8 mouse cellular contexts compared by ENCODE assay signal in genomic region chr11:58238840-58239791, GRCm38 (mm10). TPM values are rescaled to one million over a fixed set of nuclear protein-coding genes. Genes with fewer than 3 reads are reported as not detected.
A peak's percentile ranks its signal among the peaks of the same experiment; 100 is the strongest.
DNase-seq lines count a peak whose midpoint lies in the region; ATAC-seq and TF ChIP-seq lines count a peak whose summit lies in the region.

No protein-coding gene starts in this region.

- peak; percentile 65 for DNase-seq in urinary bladder, postnatal 14 days (ENCODE audit: low spot score)
- no peak for DNase-seq in urinary bladder, postnatal 10 days (ENCODE audit: low spot score)
- peak; percentile 49 for DNase-seq in heart, postnatal 4 days
- DNase-seq in limb, embryonic 10.5 days (ENCODE audit: low spot score) = peak; percentile 75
- DNase-seq in mesoderm, embryonic 11.5 days (ENCODE audit: low read depth, low spot score) = peak; percentile 69
- no peak for DNase-seq in cerebellum, adult 8-10 months

- 0 out of 2 replicates have a peak overlapping the region, but pooled peaks have one; percentile 32 for H3K27ac ChIP-seq in limb, embryonic 10.5 days
- H3K27ac ChIP-seq in testis, adult 2 months (ENCODE audit: control insufficient read depth, insufficient read depth, low read depth, low read length) = no peak overlapping the region

- H3K4me3 ChIP-seq in limb, embryonic 10.5 days = peak overlapping the region; percentile 53
- H3K4me3 ChIP-seq in testis, adult 2 months (ENCODE audit: control insufficient read depth, low read depth, low read length) = peak overlapping the region; percentile 77

- peaks cover 10% of the 10 kb centered on the region; the same call in 1 of the 2 replicates for H3K27me3 ChIP-seq in limb, embryonic 10.5 days (ENCODE audit: low read depth, poor library complexity, severe bottlenecking)
- H3K27me3 ChIP-seq in testis, adult 2 months (ENCODE audit: control insufficient read depth, insufficient read depth, low read length) = no peaks in the 10 kb centered on the region

- TF ChIP-seq POLR2A in testis, adult 2 months (IDR thresholded peaks at IDR 0.05; ENCODE audit: control insufficient read depth, low read depth, low read length) = no peak

- H3K4me1 ChIP-seq in limb, embryonic 10.5 days = peaks cover 9% of the 10 kb centered on the region
- H3K4me1 ChIP-seq in testis, adult 2 months (ENCODE audit: control insufficient read depth, insufficient read depth, low read length) = peaks cover 8% of the 10 kb centered on the region

- ATAC-seq in erythroblast, adult 5-6 weeks (replicated peaks; ENCODE audit: low FRiP score, poor library complexity, severe bottlenecking) = peak; percentile 58

- H3K36me3 ChIP-seq in limb, embryonic 10.5 days = no peaks in the 10 kb centered on the region
- H3K36me3 ChIP-seq in testis, adult 2 months (ENCODE audit: control insufficient read depth, insufficient read depth, low read length) = no peaks in the 10 kb centered on the region

- WGBS in limb, embryonic 10.5 days = 2% methylated on average over 37 of the region's 37 CpGs

- TF ChIP-seq CTCF in testis, adult 2 months (IDR thresholded peaks at IDR 0.05; ENCODE audit: control insufficient read depth, insufficient read depth, insufficient replicate concordance, low read depth, low read length) = peak; percentile 29; the same call in 1 of the 2 replicates

- no peaks in the 10 kb centered on the region for H3K9me3 ChIP-seq in limb, embryonic 10.5 days (replicated peaks)

RNA-seq across cellular contexts. Expression of gene 4930438A08Rik, which starts 35.5 kb away (rescaled TPM):
- total RNA-seq in erythroblast, adult 5-6 weeks (2015; ENCODE audit: low replicate concordance) = 18.4 and 20.9 TPM in 2 replicates
- 11.7 and 16.9 TPM in 2 replicates for total RNA-seq in erythroblast, adult 5-6 weeks (2017; ENCODE audit: low replicate concordance)
- not detected for total RNA-seq in heart, postnatal 4 days (2021)
- not detected in 2 replicates for polyA plus RNA-seq in limb, embryonic 10.5 days (2016; fragmentation: Nextera tagmentation; extraction: Ambion mirVana)
- 0.13 and 0.75 TPM in 2 replicates for polyA plus RNA-seq in testis, adult 2 months (2012; rRNA removed)

RNA-seq across cellular contexts. Expression of gene Irgm2, which starts 39.7 kb away (rescaled TPM):
- 17.7 and 21.3 TPM in 2 replicates for total RNA-seq in erythroblast, adult 5-6 weeks (2015; ENCODE audit: low replicate concordance)
- 24.0 and 26.5 TPM in 2 replicates for total RNA-seq in erythroblast, adult 5-6 weeks (2017; ENCODE audit: low replicate concordance)
- total RNA-seq in heart, postnatal 4 days (2021) = 1 to 10 TPM; 4.4 to 4.8 TPM
- 0.05 and 0.50 TPM in 2 replicates for polyA plus RNA-seq in limb, embryonic 10.5 days (2016; fragmentation: Nextera tagmentation; extraction: Ambion mirVana)
- 0.48 and 0.79 TPM in 2 replicates for polyA plus RNA-seq in testis, adult 2 months (2012; rRNA removed)

RNA-seq across cellular contexts. Expression of gene Igtp, which starts 39.8 kb away (rescaled TPM):
- total RNA-seq in erythroblast, adult 5-6 weeks (2015; ENCODE audit: low replicate concordance) = 16.3 and 19.9 TPM in 2 replicates
- total RNA-seq in erythroblast, adult 5-6 weeks (2017; ENCODE audit: low replicate concordance) = 21.7 and 22.6 TPM in 2 replicates
- total RNA-seq in heart, postnatal 4 days (2021) = 1 to 10 TPM; 4.8 to 4.9 TPM
- polyA plus RNA-seq in limb, embryonic 10.5 days (2016; fragmentation: Nextera tagmentation; extraction: Ambion mirVana) = 1.3 TPM in 2 replicates
- 0.59 and 0.61 TPM in 2 replicates for polyA plus RNA-seq in testis, adult 2 months (2012; rRNA removed)

Comparison
In these comparisons a context has a peak if more than half of its experiments do, and no peak if none do; other contexts are left out.
1. DNase-seq: peak in urinary bladder, postnatal 14 days (single experiment), heart, postnatal 4 days (single experiment), limb, embryonic 10.5 days (single experiment) and mesoderm, embryonic 11.5 days (single experiment); none in urinary bladder, postnatal 10 days (single experiment) and cerebellum, adult 8-10 months (single experiment).
2. RNA of gene 4930438A08Rik, which starts 35.5 kb away (total RNA-seq): 11.7 to 20.9 TPM in erythroblast, adult 5-6 weeks; not detected in heart, postnatal 4 days; every median in the first group is over 10 times any median in the second.